Mouse (Mus musculus) heart, embryonic 14.5 days (tissue): ENCODE measurements around the gene Cdc42ep4. TPM values are rescaled to one million over a fixed set of nuclear protein-coding genes. Genes with fewer than 3 reads are reported as not detected.

Source experiments
- ATAC-seq: fragments of 200-750 bp; cut with Nextera tagmentation; 2 replicates; pipeline ENCODE4 v1.8.0; 2017; ENCODE audit warnings: low read depth, moderate TSS enrichment; ENCODE audit not compliant: insufficient number of reproducible peaks, insufficient read depth, low FRiP score
- H3K27ac ChIP-seq, 2 experiments: fragments of 200-500 bp in 1 of 2; fragments of 300-500 bp in 1 of 2; sonication (generic) in 1 of 2; replicated peaks in 1 of 2; 2 replicates each; pipeline ENCODE4 v1.5.1; 2012 to 2014; ENCODE audit warnings: low read depth in 2 of 2, low read length in 2 of 2, control low read depth in 1 of 2, mild to moderate bottlenecking in 1 of 2, mixed read lengths in 1 of 2; ENCODE audit not compliant: control insufficient read depth in 1 of 2, insufficient read depth in 1 of 2
- H3K27me3 ChIP-seq: fragments of 300-500 bp; sonication (generic); 2 replicates; pipeline ENCODE4 v1.6.1; 2014; ENCODE audit warnings: mild to moderate bottlenecking, low read length, control low read depth; ENCODE audit not compliant: control insufficient read depth, insufficient read depth
- H3K36me3 ChIP-seq: fragments of 300-500 bp; sonication (generic); 2 replicates; pipeline ENCODE4 v1.6.1; 2014; ENCODE audit warnings: mild to moderate bottlenecking, control low read depth, low read length, mixed read lengths; ENCODE audit not compliant: control insufficient read depth, insufficient read depth
- H3K4me1 ChIP-seq, 2 experiments: fragments of 200-500 bp in 1 of 2; fragments of 300-500 bp in 1 of 2; sonication (generic) in 1 of 2; 2 replicates each; pipeline ENCODE4 v1.6.1; 2012 to 2014; ENCODE audit warnings: low read length in 2 of 2, control low read depth in 1 of 2, mixed read lengths in 1 of 2; ENCODE audit not compliant: control insufficient read depth in 2 of 2, insufficient read depth in 2 of 2
- H3K4me2 ChIP-seq: fragments of 300-500 bp; sonication (generic); 2 replicates; pipeline ENCODE4 v1.6.1; 2014; ENCODE audit warnings: mild to moderate bottlenecking, low read length
- H3K4me3 ChIP-seq, 2 experiments: fragments of 200-500 bp in 1 of 2; fragments of 300-500 bp in 1 of 2; sonication (generic) in 1 of 2; 2 replicates each; pipeline ENCODE4 v1.5.1; 2012 to 2014; ENCODE audit warnings: low read length in 2 of 2, mild to moderate bottlenecking in 2 of 2, control low read depth in 1 of 2, low read depth in 1 of 2, moderate library complexity in 1 of 2; ENCODE audit not compliant: control insufficient read depth in 1 of 2, insufficient read depth in 1 of 2
- H3K9ac ChIP-seq: fragments of 300-500 bp; sonication (generic); 2 replicates; pipeline ENCODE4 v1.6.1; 2014; ENCODE audit warnings: mild to moderate bottlenecking, low read length
- H3K9me3 ChIP-seq: fragments of 300-500 bp; sonication (generic); 2 replicates; pipeline ENCODE4 v1.6.1; 2016; ENCODE audit warnings: low read length, control low read depth; ENCODE audit not compliant: control insufficient read depth
- WGBS: fragments of 180-500 bp; shearing (Covaris S2); extraction: QIAGEN DNeasy Blood & Tissue Kit; methylation state at CpG from one replicate; pipeline ENCODE4 v1.1.7; 2014; 5-methylcytosine and 5-hydroxymethylcytosine counted together
- polyA plus RNA-seq: library from polyadenylated mRNA; unstranded; fragments of >200 nt; fragmentation: Nextera tagmentation; extraction: Ambion mirVana; gene quantifications from 2 replicates; pipeline ENCODE4 v1.2.1, GENCODE M21; 2014

Gene Cdc42ep4
- polyA plus RNA-seq, 1 experiment from 2014 or later: 16.8 TPM

DNA sequence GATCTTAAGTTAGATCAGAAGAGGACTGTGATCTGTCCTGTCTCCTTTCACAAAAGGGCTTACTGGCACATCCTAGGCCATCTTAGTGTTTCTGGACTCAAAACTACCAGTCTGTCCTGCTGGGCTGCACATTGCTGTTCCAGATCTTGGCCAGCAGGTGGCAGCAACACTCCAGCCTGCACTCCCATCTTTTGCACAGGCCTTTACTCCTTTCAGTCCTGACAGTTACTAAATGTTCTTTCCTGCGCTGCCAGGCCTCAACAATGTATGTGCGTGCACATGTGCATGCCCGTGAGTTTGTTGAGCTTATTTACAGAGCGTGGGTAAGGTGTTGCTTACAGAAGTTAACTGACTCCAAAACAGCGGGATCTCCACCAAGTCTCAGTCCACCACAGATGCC is 47.9 kb downstream of the Cdc42ep4 start:
- H3K27me3 ChIP-seq: no peaks in the 10 kb centered on the region
- no peak overlapping the region for H3K4me3 ChIP-seq
- WGBS: 32% methylated on average over 5 of the region's 5 CpGs
- ATAC-seq: no peak
- no peak overlapping the region for H3K4me2 ChIP-seq
- no peak overlapping the region for H3K27ac ChIP-seq
- no peaks in the 10 kb centered on the region for H3K9me3 ChIP-seq
- H3K9ac ChIP-seq: no peak overlapping the region
- H3K36me3 ChIP-seq: no peaks in the 10 kb centered on the region; the same call in none of the 2 replicates
- peaks cover 0 to 3% of the 10 kb centered on the region in 2 experiments; a peak in 1 of 4 replicates for H3K4me1 ChIP-seq

DNA sequence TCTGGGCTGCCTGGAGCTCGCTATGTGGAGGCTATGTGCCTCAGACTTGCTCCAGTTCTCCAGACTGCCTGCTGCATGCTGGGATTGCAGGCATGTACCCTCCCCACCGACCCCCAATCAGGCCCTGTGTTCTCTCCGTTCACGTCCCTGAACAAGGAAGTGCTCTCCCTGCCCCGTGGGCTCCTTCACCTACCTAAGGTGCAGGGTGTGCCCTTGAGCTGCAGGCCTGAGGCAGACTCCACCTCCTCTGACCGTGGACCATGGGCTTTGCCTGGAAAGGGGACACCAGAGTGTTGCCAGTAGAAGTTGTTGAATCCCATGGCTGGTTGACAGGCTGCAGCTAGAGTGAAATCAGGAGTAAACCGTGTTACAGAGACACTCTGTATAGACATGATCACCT is 52.0 kb downstream of the Cdc42ep4 start:
- Histone ChIP-seq H3K4me3 (no peak overlapping the region), H3K9me3 (0 out of 2 replicates have a peak, but pooled peaks cover 4% of the 10 kb centered on the region), H3K27me3 (no peaks in the 10 kb centered on the region), H3K36me3 (peaks cover 17% of the 10 kb centered on the region), H3K4me2 (no peak overlapping the region), H3K4me1 (peaks cover 0 to 3% of the 10 kb centered on the region in 2 experiments; a peak in 1 of 4 replicates), H3K27ac (no peak overlapping the region), H3K9ac (no peak overlapping the region)
- 80% methylated on average over 7 of the region's 7 CpGs for WGBS
- no peak for ATAC-seq

DNA sequence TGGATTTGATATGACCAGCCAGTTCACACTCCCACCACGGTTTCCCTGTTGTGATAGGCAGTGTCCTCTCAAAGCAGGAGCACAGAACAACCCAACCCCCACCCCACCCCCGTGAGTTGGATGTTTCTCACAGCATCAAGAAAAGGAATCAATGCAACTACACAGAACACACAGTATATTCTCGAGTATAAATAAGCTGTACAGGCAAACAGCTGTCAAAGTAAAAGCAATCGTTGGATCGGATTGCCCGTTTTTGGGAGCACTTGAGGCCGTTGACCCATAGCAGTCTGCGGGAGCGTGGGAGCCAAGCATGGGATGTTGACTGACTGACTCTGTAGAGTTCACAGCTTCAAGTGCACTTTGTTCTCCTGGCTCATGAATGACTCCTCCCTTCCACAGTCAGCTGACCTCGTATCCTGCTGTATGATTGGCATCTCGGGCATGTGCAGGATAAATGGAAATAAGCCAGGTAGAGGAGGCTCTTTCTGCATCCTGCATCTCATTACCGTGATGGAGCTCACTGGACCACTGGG is 53.6 kb downstream of the Cdc42ep4 start:
- 76% methylated on average over 12 of the region's 12 CpGs for WGBS
- peaks cover 32% of the 10 kb centered on the region for H3K36me3 ChIP-seq

DNA sequence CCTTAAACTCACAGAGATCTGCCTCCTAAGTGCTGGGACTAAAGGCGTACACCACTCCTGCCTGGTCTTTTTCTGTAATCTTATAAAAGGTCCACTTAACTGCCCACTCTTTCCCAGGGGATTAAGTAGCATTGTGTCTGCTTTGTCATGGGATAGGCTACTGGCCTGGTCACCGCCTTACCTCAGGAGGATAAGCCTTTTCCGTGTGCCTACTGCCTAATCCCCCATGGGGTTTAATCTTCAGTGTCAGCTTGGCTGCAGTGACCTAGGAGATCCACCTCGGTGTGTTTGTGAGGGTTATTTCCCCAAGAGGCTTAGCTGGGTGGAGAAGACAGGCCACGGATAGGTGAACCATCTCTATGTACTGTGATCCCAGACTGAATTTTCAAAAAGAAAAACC is 54.1 kb downstream of the Cdc42ep4 start:
- peaks cover 37% of the 10 kb centered on the region for H3K36me3 ChIP-seq
- no peaks in the 10 kb centered on the region for H3K4me1 ChIP-seq
- H3K27ac ChIP-seq: no peak overlapping the region
- no peaks in the 10 kb centered on the region for H3K27me3 ChIP-seq
- H3K4me3 ChIP-seq: no peak overlapping the region
- H3K9me3 ChIP-seq: 0 out of 2 replicates have a peak, but pooled peaks cover 4% of the 10 kb centered on the region
- no peak overlapping the region for H3K4me2 ChIP-seq
- 65% methylated on average over 5 of the region's 5 CpGs for WGBS
- no peak overlapping the region for H3K9ac ChIP-seq
- ATAC-seq: no peak

More for the DNA sequence above, 53.6 kb downstream of the Cdc42ep4 start:
- Histone ChIP-seq H3K9ac (no peak overlapping the region), H3K4me1 (no peaks in the 10 kb centered on the region), H3K4me3 (no peak overlapping the region), H3K27me3 (no peaks in the 10 kb centered on the region), H3K9me3 (0 out of 2 replicates have a peak, but pooled peaks cover 4% of the 10 kb centered on the region), H3K4me2 (no peak overlapping the region), H3K27ac (no peak overlapping the region)
- no peak for ATAC-seq

DNA sequence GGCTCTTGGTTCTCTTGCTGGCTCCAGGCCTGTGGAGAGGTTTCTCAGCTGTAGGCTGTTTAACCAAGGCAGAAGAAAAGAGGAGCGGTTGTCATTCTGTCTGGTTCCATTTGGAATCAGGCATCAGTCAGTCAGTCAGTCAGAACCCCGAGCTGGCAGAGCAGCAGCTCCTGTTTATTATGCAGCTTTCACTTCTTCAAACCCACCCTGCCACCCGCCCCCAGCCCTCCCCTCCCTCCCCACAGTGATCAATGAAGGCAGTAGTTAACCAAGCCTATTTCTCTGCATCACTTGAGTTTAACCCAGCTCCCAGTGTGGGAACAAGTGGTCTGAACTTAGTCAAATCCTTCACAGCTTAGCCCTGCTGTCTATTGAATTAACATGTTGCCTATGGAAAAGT is 59.8 kb downstream of the Cdc42ep4 start:
- no peak for ATAC-seq
- Histone ChIP-seq H3K4me2 (no peak overlapping the region), H3K4me3 (no peak overlapping the region), H3K9ac (no peak overlapping the region), H3K27ac (no peak overlapping the region), H3K9me3 (0 out of 2 replicates have a peak, but pooled peaks cover 4% of the 10 kb centered on the region), H3K36me3 (peaks cover 86% of the 10 kb centered on the region), H3K27me3 (no peaks in the 10 kb centered on the region), H3K4me1 (no peaks in the 10 kb centered on the region)
- WGBS: 77% methylated on average over 3 of the region's 3 CpGs

DNA sequence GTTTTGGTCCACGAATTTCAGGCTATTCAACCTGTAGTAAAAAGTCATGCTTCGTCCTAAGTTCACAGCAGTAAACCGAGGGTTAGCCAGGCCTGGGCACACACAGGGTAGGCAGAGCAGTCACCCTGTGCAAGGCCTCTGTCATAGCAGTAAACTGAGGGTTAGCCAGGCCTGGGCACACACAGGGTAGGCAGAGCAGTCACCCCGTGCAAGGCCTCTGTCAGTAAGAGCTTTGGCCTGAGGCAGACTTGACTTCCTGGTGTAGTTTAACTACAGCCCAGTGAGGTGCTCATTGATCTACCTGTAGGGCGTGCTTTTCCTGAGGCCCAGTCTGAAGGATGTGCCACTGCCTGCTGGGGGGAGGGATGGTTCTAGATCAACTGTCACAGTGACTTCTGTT is 60.4 kb downstream of the Cdc42ep4 start:
- Histone ChIP-seq H3K9me3 (0 out of 2 replicates have a peak, but pooled peaks cover 4% of the 10 kb centered on the region), H3K27me3 (no peaks in the 10 kb centered on the region), H3K27ac (no peak overlapping the region), H3K4me3 (no peak overlapping the region), H3K36me3 (peaks cover 89% of the 10 kb centered on the region), H3K4me2 (no peak overlapping the region), H3K4me1 (no peaks in the 10 kb centered on the region), H3K9ac (no peak overlapping the region)
- 86% methylated on average over 5 of the region's 5 CpGs for whole genome bisulfite sequencing
- ATAC-seq: no peak

DNA sequence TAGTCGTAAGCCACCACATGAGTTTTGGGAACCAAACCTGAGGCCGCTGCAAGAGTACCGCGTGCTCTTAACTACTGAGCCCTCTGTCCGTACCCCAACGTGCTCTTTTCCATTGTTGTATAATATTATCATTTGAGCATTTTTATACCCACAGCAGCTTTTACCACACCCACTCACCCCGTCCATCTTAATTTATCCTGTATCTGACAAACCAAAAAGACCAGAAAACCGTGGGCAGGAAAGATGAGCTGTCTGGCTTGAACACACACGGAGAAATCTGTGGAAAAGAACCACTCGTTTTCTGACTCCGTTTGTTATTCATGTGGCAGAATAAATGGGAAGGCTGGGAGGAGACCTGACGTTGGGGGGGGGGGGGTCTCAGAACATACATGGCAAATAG is 61.2 kb downstream of the Cdc42ep4 start:
- H3K4me1 ChIP-seq: peaks cover 0 to 4% of the 10 kb centered on the region in 2 experiments; a peak in 1 of 4 replicates
- no peak overlapping the region for H3K4me2 ChIP-seq
- ATAC-seq: no peak
- no peak overlapping the region for H3K4me3 ChIP-seq
- no peak overlapping the region for H3K9ac ChIP-seq
- H3K9me3 ChIP-seq: 0 out of 2 replicates have a peak, but pooled peaks cover 1% of the 10 kb centered on the region
- peaks cover 86% of the 10 kb centered on the region for H3K36me3 ChIP-seq
- no peaks in the 10 kb centered on the region for H3K27me3 ChIP-seq
- WGBS: 92% methylated on average over 12 of the region's 12 CpGs
- no peak overlapping the region for H3K27ac ChIP-seq

DNA sequence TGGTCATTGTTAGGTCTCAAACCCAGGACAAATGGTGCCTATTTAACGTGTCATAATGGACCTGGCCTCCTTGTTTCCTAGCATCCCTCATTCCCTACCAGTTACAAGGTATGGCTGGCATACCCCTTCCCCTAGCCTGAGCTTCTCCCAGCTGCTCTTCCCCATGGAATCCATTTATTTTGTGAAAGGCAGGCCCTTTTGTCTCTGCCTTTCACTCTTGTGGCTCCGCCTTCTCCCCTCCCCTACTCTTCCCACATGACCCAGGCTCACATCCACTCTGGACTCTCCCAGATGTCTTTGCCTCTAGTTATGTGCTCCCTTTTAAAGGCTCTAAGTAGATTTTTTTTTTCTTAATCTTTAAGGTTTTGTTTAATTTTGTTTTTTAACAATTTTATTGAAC is 64.7 kb downstream of the Cdc42ep4 start:
- H3K9me3 ChIP-seq: no peaks in the 10 kb centered on the region
- no peaks in the 10 kb centered on the region for H3K27me3 ChIP-seq
- ATAC-seq: no peak
- no peak overlapping the region for H3K27ac ChIP-seq
- WGBS: 83% methylated on average over 2 of the region's 2 CpGs
- H3K4me1 ChIP-seq: peaks cover 3 to 19% of the 10 kb centered on the region in 2 experiments; a peak in 3 of 4 replicates
- no peak overlapping the region for H3K4me2 ChIP-seq
- no peak overlapping the region for H3K9ac ChIP-seq
- peaks cover 52% of the 10 kb centered on the region for H3K36me3 ChIP-seq
- no peak overlapping the region for H3K4me3 ChIP-seq
